Mouse (Mus musculus) embryonic fibroblast, embryonic 13.5 days (primary cell): ENCODE results near the gene Hyal6. TPM values are rescaled to one million over a fixed set of nuclear protein-coding genes. Genes with fewer than 3 reads are reported as not detected.

Experiments
- H3K27ac ChIP-seq: 2 replicates; pipeline ENCODE4 v1.5.1; 2012; ENCODE audit warnings: low read length, control low read depth, inconsistent platforms; ENCODE audit not compliant: insufficient read depth
- H3K4me1 ChIP-seq: 2 replicates; pipeline ENCODE4 v1.6.1; 2011; ENCODE audit warnings: low read length; ENCODE audit not compliant: control insufficient read depth, insufficient read depth
- H3K4me3 ChIP-seq: 2 replicates; pipeline ENCODE4 v1.5.1; 2011; ENCODE audit warnings: mild to moderate bottlenecking, control low read depth, low read length; ENCODE audit not compliant: insufficient read depth
- CTCF ChIP-seq: IDR thresholded peaks from 2 replicates; pipeline ENCODE4 v1.5.1; 2011; ENCODE audit warnings: mild to moderate bottlenecking, control low read depth, low read length, moderate library complexity, borderline replicate concordance; ENCODE audit not compliant: insufficient read depth
- POLR2A ChIP-seq: IDR thresholded peaks from 2 replicates; pipeline ENCODE4 v1.6.1; 2011; ENCODE audit warnings: low read depth, mild to moderate bottlenecking, control low read depth, low read length, moderate library complexity
- polyA plus RNA-seq: library from polyadenylated mRNA; stranded (reverse); fragments of >200 nt; gene quantifications from 2 replicates; pipeline ENCODE4 v1.2.4, GENCODE M21; 2011; ENCODE audit warnings: low read depth; ENCODE audit not compliant: missing spikeins, insufficient read length

The Hyal6 gene
- polyA plus RNA-seq, 1 experiment: not detected

- TF ChIP-seq POLR2A (no peak), CTCF (no peak)
- no peaks in the 10 kb centered on the region for H3K4me1 ChIP-seq
- no peak within 1 kb of the TSS for H3K27ac ChIP-seq
- H3K4me3 ChIP-seq: no peak within 1 kb of the TSS
These were observed 15.0 kb downstream of the Hyal6 start, which contains the start of gene Hyal4 for GRCm38 (mm10) chr6:24748029-24748428. TSS of gene Hyal4 (plus strand) at chr6:24748329.

DNA sequence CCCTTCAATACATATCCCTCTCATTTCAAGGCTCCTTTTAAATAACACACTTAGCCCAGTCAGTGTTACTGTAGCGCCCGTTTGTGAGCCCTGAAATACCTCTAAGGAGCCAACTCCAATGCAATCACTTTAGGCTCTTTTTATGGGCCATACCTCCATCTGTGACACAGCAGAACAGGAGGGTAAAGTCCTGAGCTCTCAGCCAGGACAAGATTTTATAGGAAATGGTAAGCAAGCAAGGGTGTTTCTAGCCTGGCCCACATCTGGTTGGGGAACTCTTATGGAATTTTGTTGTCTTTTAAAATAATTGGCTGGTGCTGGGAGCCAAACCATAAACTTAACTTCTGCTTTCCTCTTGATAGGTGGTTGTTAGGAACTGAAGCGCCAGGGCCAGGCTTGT lies 26.2 kb downstream of the Hyal6 start:
- H3K4me3 ChIP-seq: no peak overlapping the region
- no peaks in the 10 kb centered on the region for H3K4me1 ChIP-seq
- no peak overlapping the region for H3K27ac ChIP-seq
- TF ChIP-seq POLR2A (no peak), CTCF (no peak)

DNA sequence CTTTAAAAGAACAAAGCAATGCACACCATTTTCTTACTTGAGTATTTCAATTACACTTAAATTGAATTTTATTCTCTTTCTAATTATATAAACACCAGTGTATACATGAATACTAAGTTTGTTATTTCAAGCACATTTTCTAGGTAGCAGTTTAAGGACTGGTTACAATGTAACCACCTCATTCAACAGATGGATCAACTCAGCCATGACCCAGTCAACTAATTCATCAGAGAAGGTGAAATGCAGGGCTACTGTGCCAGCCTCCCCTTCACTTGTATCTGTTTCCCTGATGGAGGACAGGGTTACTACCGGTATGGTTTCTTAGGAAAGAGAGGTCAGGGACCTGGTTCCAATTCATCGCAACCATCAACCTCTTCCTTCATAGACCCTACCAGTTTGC lies 33.2 kb downstream of the Hyal6 start:
- H3K27ac ChIP-seq: no peak overlapping the region
- no peaks in the 10 kb centered on the region for H3K4me1 ChIP-seq
- TF ChIP-seq CTCF (no peak), POLR2A (no peak)
- no peak overlapping the region for H3K4me3 ChIP-seq

- TF ChIP-seq POLR2A (no peak), CTCF (no peak)
- no peak overlapping the region for H3K4me3 ChIP-seq
- H3K4me1 ChIP-seq: no peaks in the 10 kb centered on the region
- no peak overlapping the region for H3K27ac ChIP-seq
These were observed 46.1 kb downstream of the Hyal6 start for GRCm38 (mm10) chr6:24779182-24779581.

DNA sequence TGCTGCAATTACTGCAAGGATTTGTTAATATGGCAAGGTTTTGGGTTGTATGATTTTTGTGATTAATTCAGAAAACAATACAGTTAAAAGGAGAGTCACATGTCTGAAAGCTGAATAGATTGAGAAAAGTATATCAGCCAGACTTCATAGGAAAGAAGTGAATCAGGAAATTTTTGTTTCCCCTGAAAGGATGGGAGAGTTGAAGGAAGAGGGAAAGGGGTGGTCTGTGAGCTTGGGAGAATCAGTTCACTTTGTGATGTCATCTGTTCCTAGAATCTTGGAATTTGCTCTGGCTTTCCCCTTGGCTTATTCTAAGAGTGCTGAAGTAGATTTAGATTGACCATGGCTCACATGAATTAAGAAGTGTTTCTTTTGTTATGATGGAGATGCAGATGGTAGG lies 57.8 kb downstream of the Hyal6 start, which contains the start of gene Spam1:
Gene Spam1 (plus strand): TSS at position 301 of the 400 bp plus-strand sequence.
- no peaks in the 10 kb centered on the region for H3K4me1 ChIP-seq
- no peak for TF ChIP-seq POLR2A
- TF ChIP-seq CTCF: no peak
- no peak within 1 kb of the TSS for H3K4me3 ChIP-seq
- no peak within 1 kb of the TSS for H3K27ac ChIP-seq

Other genes starting within 250 kb of the Hyal6 start
- not detected in 2 replicates for gene Iqub, start 218.2 kb upstream of the Hyal6 start, polyA plus RNA-seq
- gene Ndufa5, start 205.2 kb upstream of the Hyal6 start, polyA plus RNA-seq: 116 and 159 TPM in 2 replicates
- not detected in 2 replicates for gene Asb15, start 205.1 kb upstream of the Hyal6 start, polyA plus RNA-seq
- gene Lmod2, start 135.5 kb upstream of the Hyal6 start, polyA plus RNA-seq: not detected in 2 replicates
- 37.6 and 45.4 TPM in 2 replicates for gene Wasl, start 68.2 kb upstream of the Hyal6 start, polyA plus RNA-seq
- gene Hyal4, start 15.1 kb downstream of the Hyal6 start, polyA plus RNA-seq: not detected in 2 replicates
- gene Spam1, start 57.9 kb downstream of the Hyal6 start, polyA plus RNA-seq: not detected in 2 replicates
- not detected in 2 replicates for gene Hyal5, start 124.8 kb downstream of the Hyal6 start, polyA plus RNA-seq
- not detected in 2 replicates for gene Tmem229a, start 223.1 kb downstream of the Hyal6 start, polyA plus RNA-seq